Mouse (Mus musculus): ENCODE measurements around the gene Cacnb1. TPM values are rescaled to one million over a fixed set of nuclear protein-coding genes. Genes with fewer than 3 reads are reported as not detected.

Gene Cacnb1
- polyA plus RNA-seq, 1 experiment = 7.6 TPM

DNA sequence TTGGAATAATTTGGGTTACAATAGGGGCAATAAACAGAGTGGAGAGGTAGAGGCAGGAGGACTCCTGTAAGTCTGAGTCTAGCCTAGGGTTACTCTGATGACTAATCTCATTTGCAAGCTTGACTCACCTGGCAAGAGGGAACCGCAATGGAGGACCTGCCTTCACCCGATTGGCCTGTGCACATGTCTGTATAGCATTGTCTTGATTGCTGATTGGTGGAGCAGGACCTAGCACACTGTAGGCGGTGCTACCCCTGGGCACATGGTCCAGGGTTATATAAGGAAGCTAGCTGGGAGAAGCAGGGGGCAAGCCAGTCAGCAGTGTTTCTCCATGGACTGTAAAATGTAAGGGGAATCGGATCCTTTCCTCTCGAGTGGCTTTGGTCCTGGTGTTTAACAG, 35.2 kb upstream of the Cacnb1 start:
- no peaks in the 10 kb centered on the region for H3K4me1 ChIP-seq (ENCODE audit: control insufficient read depth, insufficient read depth, low read length)
- TF ChIP-seq CTCF (conservative IDR thresholded peaks at IDR 0.05; ENCODE audit: insufficient read depth, insufficient read length, low read depth, low read length) (no peak), POLR2A (IDR thresholded peaks at IDR 0.05; ENCODE audit: low read depth, low read length) (no peak)
- peak; percentile 23 for DNase-seq
- no peaks in the 10 kb centered on the region for H3K36me3 ChIP-seq (ENCODE audit: control insufficient read depth, insufficient read depth, low read length)
- 82% methylated on average over 5 of the region's 5 CpGs for WGBS
- no peak overlapping the region for H3K4me3 ChIP-seq (ENCODE audit: insufficient read depth, low read depth, low read length)
- H3K27me3 ChIP-seq (replicated peaks; ENCODE audit: control insufficient read depth, insufficient read depth, low read length) = no peaks in the 10 kb centered on the region
- no peak overlapping the region for H3K27ac ChIP-seq (ENCODE audit: insufficient read depth, low read depth, low read length)

DNA sequence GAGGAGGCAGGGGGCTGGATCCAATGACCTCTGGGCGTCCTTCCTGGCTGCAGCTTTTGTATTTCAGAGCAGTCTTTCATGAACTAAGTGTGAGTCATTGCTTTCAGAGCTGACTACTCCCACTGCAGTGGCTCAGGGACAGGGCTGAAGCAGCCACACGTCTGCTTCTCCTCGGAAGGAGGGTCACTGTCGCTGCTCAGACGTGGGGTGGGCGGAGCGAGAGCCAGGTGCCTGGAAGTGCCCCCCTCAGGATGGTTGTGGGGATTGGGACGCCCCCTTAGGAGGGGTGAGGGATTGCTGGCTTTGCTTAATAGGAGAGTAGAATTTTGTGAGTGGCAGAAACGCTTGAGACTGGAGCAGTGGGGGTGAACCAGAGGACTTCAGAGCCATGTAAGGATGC, 34.6 kb upstream of the Cacnb1 start:
- H3K4me1 ChIP-seq (ENCODE audit: control insufficient read depth, insufficient read depth, low read length) = no peaks in the 10 kb centered on the region
- TF ChIP-seq CTCF (conservative IDR thresholded peaks at IDR 0.05; ENCODE audit: insufficient read depth, insufficient read length, low read depth, low read length) (no peak), POLR2A (IDR thresholded peaks at IDR 0.05; ENCODE audit: low read depth, low read length) (no peak)
- 13% methylated on average over 9 of the region's 9 CpGs for WGBS
- no peak for DNase-seq
- peaks cover 1% of the 10 kb centered on the region; the same call in 1 of the 2 replicates for H3K27me3 ChIP-seq (replicated peaks; ENCODE audit: control insufficient read depth, insufficient read depth, low read length)
- no peak overlapping the region for H3K4me3 ChIP-seq (ENCODE audit: insufficient read depth, low read depth, low read length)
- no peaks in the 10 kb centered on the region for H3K36me3 ChIP-seq (ENCODE audit: control insufficient read depth, insufficient read depth, low read length)
- no peak overlapping the region for H3K27ac ChIP-seq (ENCODE audit: insufficient read depth, low read depth, low read length)

DNA sequence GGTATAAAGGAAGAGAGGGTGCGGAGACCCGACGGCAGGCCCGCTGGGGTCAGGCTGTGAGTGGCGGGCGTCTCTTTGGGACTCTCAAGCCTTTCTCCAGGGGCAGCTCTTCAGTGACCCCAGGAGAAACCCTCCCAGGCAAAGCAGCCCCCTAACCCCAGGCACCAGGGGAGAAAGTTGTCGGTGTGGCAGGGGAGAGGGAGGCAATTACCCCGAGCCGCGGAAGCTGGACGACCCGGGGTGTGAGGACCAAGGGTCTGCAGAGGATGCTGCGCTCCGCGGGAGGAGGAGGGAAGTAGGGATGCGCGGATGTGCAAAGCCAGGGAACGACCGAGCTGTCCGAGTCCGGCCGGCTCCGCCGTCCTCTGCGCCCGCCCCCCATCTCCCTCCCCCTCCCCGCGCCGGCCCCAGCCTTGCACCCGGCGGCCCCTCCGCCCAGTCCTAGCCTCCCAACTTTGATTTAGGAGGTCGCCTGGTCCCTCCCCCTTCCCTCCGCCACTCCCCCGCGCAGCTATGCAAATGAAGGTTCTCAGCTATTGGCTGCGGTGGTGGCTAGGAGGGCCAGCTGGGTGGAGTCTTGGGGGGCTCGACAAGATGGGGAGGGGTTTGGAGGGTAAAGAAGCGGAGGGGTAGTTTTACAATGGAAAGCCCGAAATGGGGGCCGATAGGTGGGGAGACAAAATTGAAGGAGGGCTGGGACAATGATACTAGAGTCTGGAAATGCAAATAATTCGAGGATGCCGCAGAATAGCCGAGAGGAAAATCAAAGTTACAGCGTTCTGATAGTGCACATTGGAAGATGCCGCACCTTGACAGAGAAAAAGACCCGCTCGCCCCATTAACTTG, 30.4 kb upstream of the Cacnb1 start, which contains the start of gene Stac2:
Gene Stac2 (minus strand): TSS at position 474 of the 846 bp plus-strand sequence.
- Histone ChIP-seq H3K27me3 (replicated peaks; ENCODE audit: control insufficient read depth, insufficient read depth, low read length) (peaks cover 1% of the 10 kb centered on the region; the same call in 1 of the 2 replicates), H3K27ac (ENCODE audit: insufficient read depth, low read depth, low read length) (no peak within 1 kb of the TSS), H3K36me3 (ENCODE audit: control insufficient read depth, insufficient read depth, low read length) (no peaks in the 10 kb centered on the region), H3K4me1 (ENCODE audit: control insufficient read depth, insufficient read depth, low read length) (no peaks in the 10 kb centered on the region), H3K4me3 (ENCODE audit: insufficient read depth, low read depth, low read length) (peak within 1 kb of the TSS; percentile 38; the same call in 1 of the 2 replicates)
- TF ChIP-seq CTCF (conservative IDR thresholded peaks at IDR 0.05; ENCODE audit: insufficient read depth, insufficient read length, low read depth, low read length) (no peak), POLR2A (IDR thresholded peaks at IDR 0.05; ENCODE audit: low read depth, low read length) (no peak)
- DNase-seq = peak; percentile 77
- 4% methylated on average over 42 of the region's 48 CpGs for WGBS

DNA sequence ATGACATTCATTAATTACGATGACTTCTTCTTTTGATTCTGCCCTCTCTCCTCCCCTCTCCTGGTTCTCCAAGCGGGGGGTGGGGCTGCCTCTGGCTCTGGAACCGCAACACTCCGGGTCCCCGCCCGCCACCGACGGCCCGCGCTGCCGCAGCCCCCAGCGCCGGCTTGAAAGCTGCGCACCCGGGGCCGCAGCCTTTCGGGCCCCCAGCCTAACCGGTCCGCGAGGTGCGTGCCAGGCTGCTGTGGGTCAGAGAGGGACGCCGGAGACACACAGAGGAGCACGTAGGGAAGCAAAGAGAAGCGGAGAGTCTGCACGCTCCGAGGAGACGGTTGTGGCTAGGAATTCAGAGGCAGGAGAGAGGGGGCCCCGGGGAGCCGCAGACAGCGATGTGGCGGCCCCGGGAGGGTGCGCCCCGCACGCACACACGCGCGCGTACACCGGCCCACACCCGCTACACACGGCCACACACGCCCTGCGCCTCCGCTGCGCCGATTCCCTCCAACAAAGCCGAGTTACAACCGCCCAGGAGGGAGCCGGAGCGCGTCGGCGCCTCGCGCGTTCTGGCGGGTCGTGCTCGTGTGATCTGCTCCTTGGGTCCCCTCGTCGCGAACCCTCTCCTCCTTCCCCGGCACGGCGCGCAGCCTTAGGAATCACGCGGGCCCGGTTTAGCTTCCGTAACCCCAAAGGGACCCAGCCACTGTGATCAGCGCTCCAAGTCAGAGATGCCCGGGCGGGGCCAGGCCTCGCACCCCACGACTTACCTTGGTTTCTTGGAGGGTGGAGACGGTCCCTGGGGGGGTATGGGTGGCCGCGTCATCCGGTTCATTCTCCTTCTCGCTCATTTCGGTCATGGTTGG, 29.5 kb upstream of the Cacnb1 start:
- Histone ChIP-seq H3K4me3 (ENCODE audit: insufficient read depth, low read depth, low read length) (peak overlapping the region; percentile 2; the same call in 1 of the 2 replicates), H3K36me3 (ENCODE audit: control insufficient read depth, insufficient read depth, low read length) (no peaks in the 10 kb centered on the region), H3K4me1 (ENCODE audit: control insufficient read depth, insufficient read depth, low read length) (no peaks in the 10 kb centered on the region), H3K27ac (ENCODE audit: insufficient read depth, low read depth, low read length) (no peak overlapping the region), H3K27me3 (replicated peaks; ENCODE audit: control insufficient read depth, insufficient read depth, low read length) (peaks cover 1% of the 10 kb centered on the region; the same call in 1 of the 2 replicates)
- DNase-seq = no peak
- under 1% methylated on average over 83 of the region's 83 CpGs for WGBS
- TF ChIP-seq POLR2A (IDR thresholded peaks at IDR 0.05; ENCODE audit: low read depth, low read length) (no peak), CTCF (conservative IDR thresholded peaks at IDR 0.05; ENCODE audit: insufficient read depth, insufficient read length, low read depth, low read length) (no peak)

DNA sequence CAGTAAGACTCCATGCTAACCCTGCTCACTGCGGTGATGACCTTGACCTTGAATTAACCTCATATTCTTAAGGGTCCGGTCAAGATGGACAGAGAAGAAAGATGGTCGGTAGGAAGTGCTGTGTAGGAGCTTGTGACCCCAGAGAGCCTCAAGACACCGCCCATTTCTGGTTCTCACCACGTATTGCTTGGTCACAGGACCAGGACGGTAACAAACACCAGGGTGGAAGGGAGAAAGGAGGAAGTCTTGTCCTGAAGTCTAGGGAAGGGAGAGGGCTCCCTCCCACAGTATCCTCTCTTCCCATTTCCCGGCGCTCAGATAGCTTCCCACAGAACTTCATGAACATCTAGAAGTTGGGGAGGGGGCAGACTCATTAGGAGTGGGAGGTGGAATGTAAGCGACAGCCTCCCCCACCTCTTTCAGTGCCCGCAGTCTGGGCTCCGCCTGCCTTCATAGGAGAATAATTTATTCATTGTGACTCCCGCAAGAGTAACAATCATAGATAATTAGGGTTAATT, 28.8 kb upstream of the Cacnb1 start:
- no peak for TF ChIP-seq POLR2A (IDR thresholded peaks at IDR 0.05; ENCODE audit: low read depth, low read length)
- no peak for TF ChIP-seq CTCF (conservative IDR thresholded peaks at IDR 0.05; ENCODE audit: insufficient read depth, insufficient read length, low read depth, low read length)
- DNase-seq = no peak
- Histone ChIP-seq H3K27ac (ENCODE audit: insufficient read depth, low read depth, low read length) (no peak overlapping the region), H3K36me3 (ENCODE audit: control insufficient read depth, insufficient read depth, low read length) (no peaks in the 10 kb centered on the region), H3K4me1 (ENCODE audit: control insufficient read depth, insufficient read depth, low read length) (no peaks in the 10 kb centered on the region), H3K4me3 (ENCODE audit: insufficient read depth, low read depth, low read length) (no peak overlapping the region), H3K27me3 (replicated peaks; ENCODE audit: control insufficient read depth, insufficient read depth, low read length) (peaks cover 1% of the 10 kb centered on the region; the same call in 1 of the 2 replicates)
- 12% methylated on average over 12 of the region's 12 CpGs for WGBS

DNA sequence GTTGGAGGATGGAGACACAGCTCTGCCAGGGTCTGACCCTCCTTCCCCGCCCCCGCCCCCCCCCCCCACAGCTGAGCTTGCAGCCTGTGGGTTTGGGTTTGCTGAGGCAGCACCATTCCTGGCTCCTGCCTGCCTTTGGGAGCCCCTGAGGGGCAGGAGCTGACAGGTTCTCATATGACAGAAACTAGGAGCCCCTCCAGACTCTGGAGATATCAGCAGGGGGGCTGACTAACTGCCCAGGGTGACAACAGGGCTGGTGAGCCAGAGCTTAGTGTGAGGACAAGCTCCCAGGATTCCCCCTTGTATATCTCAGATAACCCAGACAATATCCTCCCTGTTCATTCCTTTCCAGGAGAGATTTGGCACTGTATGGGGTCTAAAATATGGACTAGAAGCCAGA, 28.1 kb upstream of the Cacnb1 start:
- no peaks in the 10 kb centered on the region for H3K4me1 ChIP-seq (ENCODE audit: control insufficient read depth, insufficient read depth, low read length)
- TF ChIP-seq CTCF (conservative IDR thresholded peaks at IDR 0.05; ENCODE audit: insufficient read depth, insufficient read length, low read depth, low read length) (no peak), POLR2A (IDR thresholded peaks at IDR 0.05; ENCODE audit: low read depth, low read length) (no peak)
- H3K36me3 ChIP-seq (ENCODE audit: control insufficient read depth, insufficient read depth, low read length) = no peaks in the 10 kb centered on the region
- no peak overlapping the region for H3K4me3 ChIP-seq (ENCODE audit: insufficient read depth, low read depth, low read length)
- peaks cover 1% of the 10 kb centered on the region; the same call in 1 of the 2 replicates for H3K27me3 ChIP-seq (replicated peaks; ENCODE audit: control insufficient read depth, insufficient read depth, low read length)
- 22% methylated on average over 2 of the region's 2 CpGs for WGBS
- DNase-seq = no peak
- H3K27ac ChIP-seq (ENCODE audit: insufficient read depth, low read depth, low read length) = no peak overlapping the region

Measured in kidney, adult 2 months (tissue).